Mouse (Mus musculus): Measurements from ENCODE around the gene Arhgap30. TPM values are rescaled to one million over a fixed set of nuclear protein-coding genes. Genes with fewer than 3 reads are reported as not detected.

The Arhgap30 gene
- polyA plus RNA-seq, 1 experiment: 0.02 TPM

GRCm38 (mm10) chr1:171345225-171346094 lies 43.3 kb upstream of the Arhgap30 start, which contains the start of the genes Nit1 and Pfdn2:
Nit1 (minus strand) TSS chr1:171345646.
Pfdn2 (plus strand) TSS chr1:171345670.
- TF ChIP-seq POLR2AphosphoS2 (IDR thresholded peaks at IDR 0.05; ENCODE audit: insufficient read length, low read depth): peak; percentile 98
- TF ChIP-seq MYOD1 (IDR thresholded peaks at IDR 0.05; ENCODE audit: control insufficient read depth in 1 of 3, insufficient read length in 2 of 3, low read depth in 2 of 3): peak in 1 of 3 experiments; percentile 18
- TF ChIP-seq USF1 (IDR thresholded peaks at IDR 0.05; ENCODE audit: low read depth): no peak
- no peak for TF ChIP-seq REST (IDR thresholded peaks at IDR 0.05; ENCODE audit: insufficient read depth, insufficient read length)
- no peak for TF ChIP-seq MAX (IDR thresholded peaks at IDR 0.05; ENCODE audit: low read depth)
- peak; percentile 94 for TF ChIP-seq POLR2A (IDR thresholded peaks at IDR 0.05; ENCODE audit: insufficient read length, low read depth)
- TF ChIP-seq CEBPB (IDR thresholded peaks at IDR 0.05; ENCODE audit: insufficient read depth, poor library complexity, severe bottlenecking): no peak
- no peak for TF ChIP-seq TCF3 (IDR thresholded peaks at IDR 0.05; ENCODE audit: insufficient read length, low read depth)
- TF ChIP-seq TCF12 (IDR thresholded peaks at IDR 0.05; ENCODE audit: insufficient read depth, poor library complexity, severe bottlenecking): no peak
- TF ChIP-seq SRF (IDR thresholded peaks at IDR 0.05; ENCODE audit: control insufficient read depth, insufficient read length, low read depth): no peak
- TF ChIP-seq E2F4 (IDR thresholded peaks at IDR 0.05; ENCODE audit: insufficient read depth): no peak
- peak in 2 of 3 experiments; percentile 29 to 55 for TF ChIP-seq MYOG (IDR thresholded peaks at IDR 0.05; ENCODE audit: control insufficient read depth in 1 of 3, insufficient read depth in 1 of 3, insufficient read length in 2 of 3, low read depth in 2 of 3)
- H3K36me3 ChIP-seq (ENCODE audit: control insufficient read depth, insufficient read depth): peaks cover 21% of the 10 kb centered on the region
- peak within 1 kb of the TSS; percentile 100 for H3K4me3 ChIP-seq
- H3ac ChIP-seq (ENCODE audit: control insufficient read depth, insufficient read length): peak within 1 kb of the TSS; percentile 50
- peak within 1 kb of the TSS; percentile 98 for H3K4me2 ChIP-seq (ENCODE audit: low read depth)
- no peaks in the 10 kb centered on the region for H3K27me3 ChIP-seq (ENCODE audit: control insufficient read depth, insufficient read depth, insufficient read length)
- peaks cover 56% of the 10 kb centered on the region for H3K79me2 ChIP-seq (ENCODE audit: control insufficient read depth, insufficient read depth)

- TF ChIP-seq REST (IDR thresholded peaks at IDR 0.05; ENCODE audit: insufficient read depth, insufficient read length) (no peak), USF1 (IDR thresholded peaks at IDR 0.05; ENCODE audit: low read depth) (peak; percentile 83), E2F4 (IDR thresholded peaks at IDR 0.05; ENCODE audit: insufficient read depth) (no peak), SRF (IDR thresholded peaks at IDR 0.05; ENCODE audit: control insufficient read depth, insufficient read length, low read depth) (no peak), POLR2A (IDR thresholded peaks at IDR 0.05; ENCODE audit: insufficient read length, low read depth) (no peak), TCF3 (IDR thresholded peaks at IDR 0.05; ENCODE audit: insufficient read length, low read depth) (no peak)
- H3K4me2 ChIP-seq (ENCODE audit: low read depth): peak overlapping the region; percentile 84
- H3K36me3 ChIP-seq (ENCODE audit: control insufficient read depth, insufficient read depth): peaks cover 14% of the 10 kb centered on the region
- H3K79me2 ChIP-seq (ENCODE audit: control insufficient read depth, insufficient read depth): peaks cover 62% of the 10 kb centered on the region
- H3K4me3 ChIP-seq: peak overlapping the region; percentile 100
- peak overlapping the region; percentile 50 for H3ac ChIP-seq (ENCODE audit: control insufficient read depth, insufficient read length)
- no peaks in the 10 kb centered on the region for H3K27me3 ChIP-seq (ENCODE audit: control insufficient read depth, insufficient read depth, insufficient read length)
These were observed 42.7 kb upstream of the Arhgap30 start for GRCm38 (mm10) chr1:171346095-171346450.

- no peak overlapping the region for H3ac ChIP-seq (ENCODE audit: control insufficient read depth, insufficient read length)
- peaks cover 88% of the 10 kb centered on the region for H3K79me2 ChIP-seq (ENCODE audit: control insufficient read depth, insufficient read depth)
- peak overlapping the region; percentile 55 for H3K4me2 ChIP-seq (ENCODE audit: low read depth)
- no peaks in the 10 kb centered on the region for H3K27me3 ChIP-seq (ENCODE audit: control insufficient read depth, insufficient read depth, insufficient read length)
- no peak overlapping the region for H3K4me3 ChIP-seq
- no peaks in the 10 kb centered on the region for H3K36me3 ChIP-seq (ENCODE audit: control insufficient read depth, insufficient read depth)
- TF ChIP-seq USF1 (IDR thresholded peaks at IDR 0.05; ENCODE audit: low read depth) (no peak), REST (IDR thresholded peaks at IDR 0.05; ENCODE audit: insufficient read depth, insufficient read length) (no peak), POLR2A (IDR thresholded peaks at IDR 0.05; ENCODE audit: insufficient read length, low read depth) (no peak), TCF3 (IDR thresholded peaks at IDR 0.05; ENCODE audit: insufficient read length, low read depth) (no peak), SRF (IDR thresholded peaks at IDR 0.05; ENCODE audit: control insufficient read depth, insufficient read length, low read depth) (no peak), MAX (IDR thresholded peaks at IDR 0.05; ENCODE audit: low read depth) (no peak), POLR2AphosphoS2 (IDR thresholded peaks at IDR 0.05; ENCODE audit: insufficient read length, low read depth) (no peak), CEBPB (IDR thresholded peaks at IDR 0.05; ENCODE audit: insufficient read depth, poor library complexity, severe bottlenecking) (no peak), E2F4 (IDR thresholded peaks at IDR 0.05; ENCODE audit: insufficient read depth) (no peak), MYOG (IDR thresholded peaks at IDR 0.05; ENCODE audit: control insufficient read depth in 1 of 3, insufficient read depth in 1 of 3, insufficient read length in 2 of 3, low read depth in 2 of 3) (no peak), TCF12 (IDR thresholded peaks at IDR 0.05; ENCODE audit: insufficient read depth, poor library complexity, severe bottlenecking) (no peak), MYOD1 (IDR thresholded peaks at IDR 0.05; ENCODE audit: control insufficient read depth in 1 of 3, insufficient read length in 2 of 3, low read depth in 2 of 3) (no peak)
These were observed 40.1 kb upstream of the Arhgap30 start for GRCm38 (mm10) chr1:171348665-171349064.

GRCm38 (mm10) chr1:171349210-171349609 lies 39.5 kb upstream of the Arhgap30 start:
- H3ac ChIP-seq (ENCODE audit: control insufficient read depth, insufficient read length): no peak overlapping the region
- H3K4me2 ChIP-seq (ENCODE audit: low read depth): peak overlapping the region; percentile 55
- no peak overlapping the region for H3K4me3 ChIP-seq
- H3K27me3 ChIP-seq (ENCODE audit: control insufficient read depth, insufficient read depth, insufficient read length): no peaks in the 10 kb centered on the region
- peaks cover 91% of the 10 kb centered on the region for H3K79me2 ChIP-seq (ENCODE audit: control insufficient read depth, insufficient read depth)
- TF ChIP-seq E2F4 (IDR thresholded peaks at IDR 0.05; ENCODE audit: insufficient read depth) (no peak), MYOG (IDR thresholded peaks at IDR 0.05; ENCODE audit: control insufficient read depth in 1 of 3, insufficient read depth in 1 of 3, insufficient read length in 2 of 3, low read depth in 2 of 3) (no peak), USF1 (IDR thresholded peaks at IDR 0.05; ENCODE audit: low read depth) (no peak), TCF3 (IDR thresholded peaks at IDR 0.05; ENCODE audit: insufficient read length, low read depth) (no peak), REST (IDR thresholded peaks at IDR 0.05; ENCODE audit: insufficient read depth, insufficient read length) (no peak), CEBPB (IDR thresholded peaks at IDR 0.05; ENCODE audit: insufficient read depth, poor library complexity, severe bottlenecking) (no peak), POLR2A (IDR thresholded peaks at IDR 0.05; ENCODE audit: insufficient read length, low read depth) (no peak), POLR2AphosphoS2 (IDR thresholded peaks at IDR 0.05; ENCODE audit: insufficient read length, low read depth) (no peak), SRF (IDR thresholded peaks at IDR 0.05; ENCODE audit: control insufficient read depth, insufficient read length, low read depth) (no peak), TCF12 (IDR thresholded peaks at IDR 0.05; ENCODE audit: insufficient read depth, poor library complexity, severe bottlenecking) (no peak), MYOD1 (IDR thresholded peaks at IDR 0.05; ENCODE audit: control insufficient read depth in 1 of 3, insufficient read length in 2 of 3, low read depth in 2 of 3) (no peak), MAX (IDR thresholded peaks at IDR 0.05; ENCODE audit: low read depth) (no peak)
- no peaks in the 10 kb centered on the region for H3K36me3 ChIP-seq (ENCODE audit: control insufficient read depth, insufficient read depth)

All from myocyte (in vitro differentiated cells).